In genomic region chr3:109371576-109371975, GRCm38 (mm10) we compare ENCODE assay signal across 14 mouse cellular contexts.
"Had no signal": no experiment of that assay in that cellular context is flagged by ENCODE, and none has a peak within 500 bp of the region (broad histone marks: within the 10 kb centered on the region; RNA-seq: fewer than 3 reads in every experiment).

No protein-coding gene starts in this region.

- DNase-seq: kidney, adult 2 months; kidney, postnatal 25 days; layer of hippocampus, adult 9-11 months; layer of hippocampus, postnatal 36 days; liver, embryonic 13.5 days; lung, adult 2 months; lung, postnatal 14 days; lung, postnatal 4 days; midbrain, embryonic 14.5 days; right cerebral cortex, adult 18-20 months; right cerebral cortex, postnatal 14 days; right cerebral cortex, postnatal 4 days; thymus, adult 2 months; thymus, postnatal 25 days had no signal
